Mouse (Mus musculus) midbrain, embryonic 14.5 days (tissue): ENCODE data around the gene Dop1a. TPM values are rescaled to one million over a fixed set of nuclear protein-coding genes. Genes with fewer than 3 reads are reported as not detected.

Source experiments
- ATAC-seq: fragments of 200-750 bp; cut with Nextera tagmentation; 2 replicates; pipeline ENCODE4 v1.8.0; 2017; ENCODE audit warnings: moderate number of reproducible peaks, moderate library complexity; ENCODE audit not compliant: low FRiP score, low TSS enrichment
- DNase-seq: peaks from one replicate; pipeline ENCODE4 v3.0.0-alpha.2; 2015
- H3K27ac ChIP-seq: fragments of 300-500 bp; sonication (generic); replicated peaks from 2 replicates; pipeline ENCODE4 v1.5.1; 2014; ENCODE audit warnings: mild to moderate bottlenecking, low read depth, low read length, moderate library complexity
- H3K27me3 ChIP-seq: fragments of 300-500 bp; sonication (generic); 2 replicates; pipeline ENCODE4 v1.6.1; 2014; ENCODE audit warnings: low read length, control low read depth, mixed read lengths; ENCODE audit not compliant: control insufficient read depth, insufficient read depth
- H3K36me3 ChIP-seq: fragments of 300-500 bp; sonication (generic); 2 replicates; pipeline ENCODE4 v1.6.1; 2014; ENCODE audit warnings: low read length, control low read depth; ENCODE audit not compliant: control insufficient read depth, insufficient read depth
- H3K4me1 ChIP-seq: fragments of 300-500 bp; sonication (generic); 2 replicates; pipeline ENCODE4 v1.6.1; 2014; ENCODE audit warnings: mild to moderate bottlenecking, antibody characterized with exemption, low read length, control low read depth; ENCODE audit not compliant: control insufficient read depth, insufficient read depth
- H3K4me2 ChIP-seq: fragments of 300-500 bp; sonication (generic); 2 replicates; pipeline ENCODE4 v1.6.1; 2014; ENCODE audit warnings: mild to moderate bottlenecking, low read length, moderate library complexity
- H3K4me3 ChIP-seq: fragments of 300-500 bp; sonication (generic); replicated peaks from 2 replicates; pipeline ENCODE4 v1.5.1; 2014; ENCODE audit warnings: low read depth, low read length
- H3K9ac ChIP-seq: fragments of 300-500 bp; sonication (generic); replicated peaks from 2 replicates; pipeline ENCODE4 v1.6.1; 2014; ENCODE audit warnings: mild to moderate bottlenecking, low read length, moderate library complexity
- H3K9me3 ChIP-seq: fragments of 300-500 bp; sonication (generic); 2 replicates; pipeline ENCODE4 v1.6.1; 2016; ENCODE audit warnings: low read length, control low read depth, mixed read lengths; ENCODE audit not compliant: control insufficient read depth
- WGBS: fragments of 180-500 bp; shearing (Covaris S2); extraction: QIAGEN DNeasy Blood & Tissue Kit; methylation state at CpG from one replicate; pipeline ENCODE4 v1.1.7; 2014; 5-methylcytosine and 5-hydroxymethylcytosine counted together
- polyA plus RNA-seq: library from polyadenylated mRNA; unstranded; fragments of >200 nt; fragmentation: Nextera tagmentation; extraction: Ambion mirVana; gene quantifications from 2 replicates; pipeline ENCODE4 v1.2.1, GENCODE M21; 2014

Gene Dop1a
- polyA plus RNA-seq, 1 experiment from 2014 or later, result 50.7 TPM

DNA sequence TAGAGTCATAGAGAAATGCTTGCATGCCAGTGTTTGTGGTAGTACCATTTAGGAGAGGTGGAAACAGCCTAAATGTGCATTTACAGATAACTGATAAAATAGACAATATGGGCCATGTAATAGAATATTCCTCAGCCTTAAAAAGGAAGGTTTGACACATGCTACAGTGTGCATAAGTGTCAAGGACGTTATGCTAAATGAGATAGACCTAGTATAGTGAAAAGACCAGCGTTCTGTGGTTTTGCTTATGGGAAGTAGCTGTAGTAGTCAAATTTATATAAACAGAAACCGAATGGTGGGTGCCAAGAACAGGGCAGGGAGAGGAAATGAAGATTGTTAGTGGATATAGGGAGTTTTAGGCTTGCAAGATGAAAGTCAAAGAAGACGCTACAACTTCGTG, 9.8 kb downstream of the Dop1a start:
- 0 out of 2 replicates have a peak, but pooled peaks cover 2% of the 10 kb centered on the region for H3K36me3 ChIP-seq
- no peak for DNase-seq
- ATAC-seq, result no peak
- H3K4me1 ChIP-seq, result no peaks in the 10 kb centered on the region
- WGBS, result 84% methylated on average over 5 of the region's 5 CpGs
- no peak overlapping the region for H3K4me3 ChIP-seq
- no peak overlapping the region for H3K27ac ChIP-seq
- H3K9me3 ChIP-seq, result no peaks in the 10 kb centered on the region
- H3K27me3 ChIP-seq, result no peaks in the 10 kb centered on the region
- no peak overlapping the region for H3K4me2 ChIP-seq
- no peak overlapping the region for H3K9ac ChIP-seq

DNA sequence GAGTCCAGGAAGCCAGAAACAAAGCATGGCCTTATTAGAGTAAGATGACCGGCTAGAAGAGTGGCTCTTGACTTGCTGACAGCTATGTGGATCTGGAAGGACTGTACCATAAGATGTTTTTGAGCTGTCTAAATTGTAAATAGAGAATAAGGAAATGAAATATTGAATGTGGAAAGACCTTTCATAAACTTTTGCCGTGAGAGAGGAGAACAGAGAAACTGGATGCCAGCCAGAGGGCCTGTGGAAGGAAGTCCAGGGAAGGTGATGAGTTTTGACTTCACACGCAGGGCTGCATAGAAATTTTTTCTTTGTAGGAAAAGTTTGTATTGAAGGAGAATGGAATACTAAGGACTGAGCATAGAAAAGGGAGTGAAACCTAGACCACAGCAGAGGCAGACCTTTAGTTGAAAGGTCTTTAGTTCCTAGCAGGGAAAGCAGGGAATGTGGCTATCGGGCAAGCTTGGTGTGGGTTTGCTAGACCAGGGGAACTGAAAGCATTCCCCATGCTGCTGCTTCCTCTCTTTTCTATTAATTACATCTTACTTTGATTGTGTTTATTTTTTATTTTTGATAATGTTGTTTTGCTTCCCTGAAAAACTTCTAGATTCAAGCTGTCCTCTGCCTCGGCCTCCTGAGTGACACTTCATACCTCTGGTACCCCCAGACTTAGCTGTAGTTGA, 11.6 kb downstream of the Dop1a start:
- Histone ChIP-seq H3K27ac (no peak overlapping the region), H3K4me1 (no peaks in the 10 kb centered on the region), H3K9me3 (no peaks in the 10 kb centered on the region), H3K36me3 (0 out of 2 replicates have a peak, but pooled peaks cover 2% of the 10 kb centered on the region), H3K4me2 (no peak overlapping the region), H3K4me3 (no peak overlapping the region), H3K9ac (no peak overlapping the region), H3K27me3 (no peaks in the 10 kb centered on the region)
- 96% methylated on average over 5 of the region's 5 CpGs for WGBS
- DNase-seq, result no peak
- no peak for ATAC-seq

- WGBS, result 96% methylated on average over 1 of the region's 1 CpGs
These were observed 15.3 kb downstream of the Dop1a start for GRCm38 (mm10) chr9:86482236-86482635.

GRCm38 (mm10) chr9:86491740-86492139, 24.8 kb downstream of the Dop1a start:
- DNase-seq (no peak), ATAC-seq (no peak)
- H3K4me1 ChIP-seq, result no peaks in the 10 kb centered on the region
- no peak overlapping the region for H3K4me3 ChIP-seq
- H3K36me3 ChIP-seq, result peaks cover 56% of the 10 kb centered on the region
- H3K27ac ChIP-seq, result no peak overlapping the region
- H3K27me3 ChIP-seq, result no peaks in the 10 kb centered on the region
- H3K4me2 ChIP-seq, result no peak overlapping the region
- 89% methylated on average over 2 of the region's 2 CpGs for WGBS
- H3K9me3 ChIP-seq, result no peaks in the 10 kb centered on the region
- no peak overlapping the region for H3K9ac ChIP-seq

More at GRCm38 (mm10) chr9:86482236-86482635, 15.3 kb downstream of the Dop1a start:
- Histone ChIP-seq H3K27ac (no peak overlapping the region), H3K4me3 (no peak overlapping the region), H3K9me3 (no peaks in the 10 kb centered on the region), H3K27me3 (no peaks in the 10 kb centered on the region), H3K4me2 (no peak overlapping the region), H3K4me1 (no peaks in the 10 kb centered on the region), H3K9ac (no peak overlapping the region), H3K36me3 (0 out of 2 replicates have a peak, but pooled peaks cover under 1% of the 10 kb centered on the region)
- DNase-seq (no peak), ATAC-seq (no peak)

- Histone ChIP-seq H3K9me3 (no peaks in the 10 kb centered on the region), H3K4me2 (no peak overlapping the region), H3K36me3 (peaks cover 63% of the 10 kb centered on the region), H3K27me3 (no peaks in the 10 kb centered on the region), H3K4me1 (no peaks in the 10 kb centered on the region), H3K9ac (no peak overlapping the region), H3K27ac (no peak overlapping the region), H3K4me3 (no peak overlapping the region)
- no peak for DNase-seq
- no peak for ATAC-seq
- WGBS, result 93% methylated on average over 4 of the region's 4 CpGs
These were observed 29.3 kb downstream of the Dop1a start for GRCm38 (mm10) chr9:86496261-86496660.

GRCm38 (mm10) chr9:86499083-86499482, 32.1 kb downstream of the Dop1a start:
- H3K27me3 ChIP-seq, result no peaks in the 10 kb centered on the region
- H3K27ac ChIP-seq, result no peak overlapping the region
- H3K36me3 ChIP-seq, result peaks cover 58% of the 10 kb centered on the region
- no peak overlapping the region for H3K9ac ChIP-seq
- H3K4me2 ChIP-seq, result no peak overlapping the region
- no peak overlapping the region for H3K4me3 ChIP-seq
- DNase-seq, result no peak
- H3K9me3 ChIP-seq, result no peaks in the 10 kb centered on the region
- no peak for ATAC-seq
- 95% methylated on average over 3 of the region's 3 CpGs for WGBS
- H3K4me1 ChIP-seq, result no peaks in the 10 kb centered on the region

- ATAC-seq (no peak), DNase-seq (no peak)
- no peak overlapping the region for H3K4me3 ChIP-seq
- no peak overlapping the region for H3K27ac ChIP-seq
- 87% methylated on average over 4 of the region's 4 CpGs for WGBS
- H3K36me3 ChIP-seq, result peaks cover 50% of the 10 kb centered on the region
- H3K4me2 ChIP-seq, result no peak overlapping the region
- no peaks in the 10 kb centered on the region for H3K9me3 ChIP-seq
- no peaks in the 10 kb centered on the region for H3K27me3 ChIP-seq
- H3K4me1 ChIP-seq, result no peaks in the 10 kb centered on the region
- no peak overlapping the region for H3K9ac ChIP-seq
These were observed 40.5 kb downstream of the Dop1a start for GRCm38 (mm10) chr9:86507437-86507836.

DNA sequence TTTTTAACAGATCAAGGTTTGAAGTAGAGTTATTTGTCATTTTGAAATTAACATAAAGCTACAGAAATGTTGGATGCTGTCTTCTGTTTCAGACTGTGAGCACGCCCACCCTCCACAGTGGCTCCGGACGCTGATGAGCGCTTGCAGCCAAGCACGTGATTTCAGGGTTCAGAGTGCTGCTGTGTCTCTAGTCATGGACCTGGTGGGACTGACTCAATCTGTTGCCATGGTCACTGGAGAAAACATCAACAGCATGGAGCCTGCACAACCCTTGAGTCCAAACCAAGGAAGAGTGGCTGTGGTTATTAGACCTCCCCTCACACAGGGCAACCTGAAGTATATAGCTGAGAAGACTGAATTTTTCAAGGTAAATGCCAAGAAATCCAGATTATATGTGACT, 46.8 kb downstream of the Dop1a start:
- 63% methylated on average over 5 of the region's 5 CpGs for WGBS
- no peak overlapping the region for H3K9ac ChIP-seq
- no peaks in the 10 kb centered on the region for H3K9me3 ChIP-seq
- no peaks in the 10 kb centered on the region for H3K27me3 ChIP-seq
- H3K4me2 ChIP-seq, result no peak overlapping the region
- no peak for DNase-seq
- H3K36me3 ChIP-seq, result peaks cover 63% of the 10 kb centered on the region
- H3K4me1 ChIP-seq, result no peaks in the 10 kb centered on the region
- ATAC-seq, result no peak
- no peak overlapping the region for H3K27ac ChIP-seq
- no peak overlapping the region for H3K4me3 ChIP-seq

DNA sequence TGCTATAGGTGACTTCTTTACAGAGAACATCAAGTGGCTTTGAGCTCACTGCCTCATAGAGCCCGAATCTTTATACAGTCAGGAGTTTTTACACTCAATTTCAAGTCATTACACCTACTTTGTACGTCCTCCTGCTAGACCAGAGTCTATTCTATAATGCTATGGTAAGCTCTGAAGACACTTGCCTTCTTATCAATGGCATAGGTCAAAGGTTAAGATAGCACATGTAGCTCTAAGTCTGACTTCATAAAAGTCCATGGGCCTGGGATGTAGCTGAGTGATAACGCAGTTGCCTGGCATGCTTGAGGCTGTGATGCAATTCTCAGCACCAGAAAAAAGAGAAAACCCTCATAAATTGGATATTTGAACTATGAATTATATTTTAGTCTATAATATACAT, 47.4 kb downstream of the Dop1a start:
- H3K27ac ChIP-seq, result no peak overlapping the region
- 83% methylated on average over 3 of the region's 3 CpGs for WGBS
- ATAC-seq (no peak), DNase-seq (no peak)
- H3K27me3 ChIP-seq, result no peaks in the 10 kb centered on the region
- no peak overlapping the region for H3K4me3 ChIP-seq
- H3K4me1 ChIP-seq, result no peaks in the 10 kb centered on the region
- H3K9me3 ChIP-seq, result no peaks in the 10 kb centered on the region
- peaks cover 64% of the 10 kb centered on the region for H3K36me3 ChIP-seq
- no peak overlapping the region for H3K4me2 ChIP-seq
- H3K9ac ChIP-seq, result no peak overlapping the region
